Mouse (Mus musculus) thymus, postnatal 0 days (tissue): Measurements from ENCODE around the gene Mrps12. TPM values are rescaled to one million over a fixed set of nuclear protein-coding genes. Genes with fewer than 3 reads are reported as not detected.
"Not testable (repeated sequence)": the region's sequence is repeated elsewhere in the genome, so short reads cannot be mapped to it uniquely, and the experiment has no call there.

Experiments
- DNase-seq: peaks from one replicate; pipeline ENCODE4 v3.0.0-alpha.2; 2015; ENCODE audit warnings: low spot score
- polyA plus RNA-seq: library from polyadenylated mRNA; unstranded; fragments of >200 nt; fragmentation: Nextera tagmentation; extraction: Ambion mirVana; gene quantifications from 2 replicates; pipeline ENCODE4 v1.2.1, GENCODE M21; 2015

Mrps12 gene
- polyA plus RNA-seq, 1 experiment from 2014 or later: 169 TPM

DNA sequence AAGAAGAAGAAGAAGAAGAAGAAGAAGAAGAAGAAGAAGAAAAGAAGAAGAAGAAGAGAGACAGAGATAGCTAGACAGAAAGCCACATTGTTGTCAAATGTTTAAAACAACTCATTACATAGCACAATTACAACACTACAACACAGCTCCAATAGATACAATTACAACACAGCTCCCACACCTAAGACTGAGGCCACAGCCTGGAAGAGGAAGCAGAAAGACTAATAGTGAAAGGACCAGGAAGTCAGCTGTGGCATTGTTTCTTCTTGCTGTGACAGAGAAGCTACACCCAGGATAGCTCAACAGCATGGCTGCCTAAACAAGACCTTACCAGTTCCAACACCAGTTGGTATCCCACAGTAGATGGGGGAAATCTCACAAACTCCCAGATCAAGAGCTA, 32.2 kb downstream of the Mrps12 start:
- DNase-seq: no peak

DNA sequence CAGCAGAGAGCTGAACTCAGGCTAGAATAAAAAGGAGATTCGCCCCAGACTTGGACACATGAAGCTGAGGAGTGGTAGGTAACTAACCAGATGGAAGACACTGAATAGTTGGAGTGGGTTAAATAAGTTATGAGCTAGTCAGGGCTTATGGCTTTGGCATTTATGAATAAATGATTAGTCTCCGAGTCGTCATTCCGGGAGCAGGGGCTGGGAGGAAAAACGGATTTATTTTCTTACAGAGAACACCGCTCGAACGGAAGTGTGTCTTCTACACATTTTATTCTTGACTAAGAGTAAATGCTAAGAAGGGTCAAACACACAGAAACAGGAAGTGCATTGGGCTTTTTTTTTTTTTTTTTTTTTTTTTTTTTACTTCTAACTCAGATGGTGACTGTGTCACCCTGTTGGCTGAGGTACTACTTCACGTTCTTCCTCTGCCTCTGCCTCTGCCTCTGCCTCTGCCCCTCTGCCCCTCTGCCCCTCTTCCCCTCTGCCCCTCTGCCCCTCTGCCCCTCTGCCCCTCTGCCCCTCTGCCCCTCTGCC, 38.9 kb downstream of the Mrps12 start:
- peak; percentile 31 for DNase-seq

DNA sequence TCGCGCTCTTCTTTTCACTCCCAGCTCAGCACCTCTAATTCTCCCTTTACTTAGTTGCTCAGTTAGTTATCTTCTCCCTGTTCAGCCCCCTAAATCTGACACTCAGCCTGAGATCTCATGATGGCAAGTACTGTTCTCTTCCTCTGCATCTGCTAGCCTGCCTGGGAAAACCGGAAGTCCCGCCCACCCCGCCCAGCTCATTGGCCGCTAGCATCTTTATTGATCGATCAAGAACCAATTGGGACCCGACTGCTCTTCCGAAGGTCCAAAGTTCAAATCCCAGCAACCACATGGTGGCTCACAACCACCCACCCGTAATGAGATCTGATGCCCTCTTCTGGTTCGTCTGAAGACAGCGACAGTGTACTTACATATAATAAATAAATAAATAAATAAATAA, 40.3 kb downstream of the Mrps12 start:
- DNase-seq: not testable (repeated sequence)

DNA sequence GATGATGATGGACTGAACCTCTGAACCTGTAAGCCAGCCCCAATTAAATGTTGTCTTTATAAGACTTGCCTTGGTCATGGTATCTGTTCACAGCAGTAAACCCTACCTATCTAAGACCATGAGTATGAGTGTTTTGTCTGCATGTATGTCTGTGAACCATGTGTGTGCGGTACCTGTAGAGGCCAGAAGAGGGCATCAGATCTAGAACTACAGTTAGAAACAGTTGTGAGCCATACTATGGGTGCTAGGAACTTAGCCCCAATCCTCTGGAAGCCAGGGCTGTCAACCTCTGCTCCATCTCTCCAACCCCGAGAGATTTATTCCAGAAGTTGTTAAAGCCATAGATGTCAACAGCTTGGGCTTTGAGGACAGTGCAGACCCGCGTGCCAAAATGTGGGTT, 41.4 kb downstream of the Mrps12 start:
- no peak for DNase-seq

DNA sequence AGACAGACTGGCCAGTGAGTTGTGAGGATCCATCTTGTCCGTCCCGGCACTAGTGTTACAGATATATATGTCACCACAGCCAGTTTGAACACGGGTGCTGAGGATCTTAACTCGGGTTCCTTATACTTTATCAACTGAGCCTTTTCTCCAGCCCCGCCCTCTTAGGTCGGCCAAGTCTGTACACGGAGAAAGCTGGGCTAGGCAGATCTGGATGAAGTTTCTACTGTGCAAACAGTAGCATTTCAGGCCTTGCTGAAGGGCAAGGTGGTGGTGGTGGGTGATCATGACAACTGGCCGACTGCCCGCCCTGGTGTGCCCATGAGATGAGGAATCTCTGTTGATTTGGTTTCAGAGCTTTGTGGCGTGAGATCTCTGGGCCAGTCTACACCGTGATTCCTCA, 44.3 kb downstream of the Mrps12 start:
- DNase-seq: no peak

DNA sequence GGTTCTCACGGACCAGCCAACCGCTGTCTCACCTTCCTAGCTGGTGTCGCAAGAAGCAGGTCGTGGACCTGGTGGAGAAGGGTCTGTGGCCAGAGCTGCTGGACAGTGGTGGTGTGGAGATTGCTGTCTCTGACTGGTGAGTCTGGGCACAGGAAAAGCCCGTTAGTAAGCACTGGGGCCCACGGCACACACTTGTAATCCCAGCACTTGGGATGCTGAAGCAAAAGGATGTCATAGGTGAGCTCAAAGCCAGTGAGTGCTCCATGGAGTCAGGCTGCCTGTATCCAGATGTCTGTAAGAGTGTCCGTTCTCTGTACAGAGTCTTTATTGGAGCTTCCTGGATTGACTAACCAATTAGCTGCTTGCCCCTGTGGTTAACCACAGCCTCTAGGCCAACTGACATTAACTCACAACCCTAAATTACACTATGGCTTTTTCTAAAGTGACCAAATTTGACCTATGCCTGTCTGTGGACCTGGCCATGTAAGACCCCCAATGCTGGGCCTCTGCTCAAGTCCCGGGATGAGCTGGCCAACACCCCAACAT, 46.6 kb downstream of the Mrps12 start:
- DNase-seq: no peak

DNA sequence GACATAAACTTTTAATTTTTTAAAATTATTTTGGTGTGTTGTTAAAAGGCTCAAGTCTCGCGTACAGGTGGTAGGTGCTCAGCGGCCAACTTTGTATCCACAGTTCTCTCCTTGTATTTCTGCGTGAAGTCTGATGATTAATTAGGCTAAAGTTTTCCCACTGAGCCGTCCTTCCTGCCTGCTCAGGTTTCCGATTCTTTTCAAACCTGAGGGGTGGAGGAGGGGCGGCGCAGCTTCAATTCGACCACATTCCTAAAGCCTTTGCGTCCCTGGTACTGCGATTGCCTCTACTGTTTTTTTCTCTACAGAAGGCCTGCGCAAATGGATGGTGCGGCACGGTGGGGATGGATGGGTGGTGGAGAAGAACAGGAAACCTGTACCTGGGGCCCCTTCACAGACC, 47.2 kb downstream of the Mrps12 start:
- DNase-seq: peak; percentile 39

DNA sequence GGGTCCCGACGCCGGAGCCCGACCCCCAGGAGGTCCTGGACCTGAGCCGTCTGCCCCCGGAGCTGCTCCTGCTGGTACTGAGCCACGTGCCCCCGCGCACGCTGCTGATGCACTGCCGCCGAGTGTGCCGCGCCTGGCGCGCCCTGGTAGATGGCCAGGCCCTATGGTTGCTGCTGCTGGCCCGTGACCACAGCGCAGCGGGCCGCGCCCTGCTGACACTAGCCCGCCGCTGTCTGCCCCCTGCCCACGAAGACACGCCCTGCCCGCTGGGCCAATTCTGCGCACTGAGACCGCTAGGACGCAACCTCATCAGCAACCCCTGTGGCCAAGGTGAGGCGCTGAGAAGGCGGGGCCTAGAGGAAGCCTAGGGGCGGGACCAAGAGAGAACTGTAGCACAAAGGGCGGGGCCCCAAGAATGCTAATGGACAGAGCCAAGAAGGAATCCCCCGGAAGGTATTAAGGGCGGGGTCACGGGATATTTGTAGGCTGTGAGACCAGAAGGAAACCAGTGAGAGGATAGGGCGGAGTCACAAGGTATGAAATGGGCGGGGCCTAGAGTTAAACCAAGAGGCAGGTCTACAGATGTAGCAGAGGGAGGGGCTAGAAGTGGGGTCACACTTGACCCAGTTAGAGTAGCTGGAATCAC, 48.2 kb downstream of the Mrps12 start:
- DNase-seq: peak; percentile 97

DNA sequence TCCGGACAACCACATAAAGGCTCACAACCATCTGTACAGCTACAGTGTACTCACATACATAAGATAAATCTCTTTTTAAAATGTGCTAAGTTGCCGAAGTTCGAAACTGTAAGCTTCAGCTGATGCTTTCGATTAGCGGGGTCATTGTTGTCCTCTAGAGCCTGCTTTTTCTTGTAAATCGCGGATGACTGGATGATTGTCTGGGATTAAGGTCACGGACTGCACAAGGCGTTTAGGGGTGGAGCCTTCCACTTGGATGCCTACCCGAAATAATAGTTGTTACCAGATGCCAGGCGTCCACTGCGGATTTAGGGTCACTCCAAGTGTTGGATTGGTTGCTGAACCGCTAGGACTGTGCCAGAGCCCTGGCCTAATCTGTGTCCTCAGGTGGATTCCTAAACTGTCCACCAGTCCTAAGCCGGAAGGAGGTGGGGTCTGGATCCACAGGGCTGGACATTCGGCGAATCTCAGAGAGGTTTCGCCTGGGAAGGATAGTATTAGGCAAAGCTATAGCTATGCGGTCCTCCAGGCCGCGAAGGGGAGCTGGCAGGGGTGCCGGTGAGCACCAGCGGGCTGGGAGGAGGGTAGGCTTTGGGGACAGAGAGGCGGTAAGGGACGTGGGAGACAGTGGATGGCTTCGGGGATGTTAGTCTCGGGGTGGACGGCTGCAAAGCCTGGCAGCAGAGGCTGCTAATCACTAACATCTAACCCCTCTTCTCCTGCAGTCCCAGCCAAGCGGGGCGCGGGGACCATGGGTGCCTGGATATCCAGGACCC, 48.9 kb downstream of the Mrps12 start, which contains the start of gene Fbxo27:
Gene Fbxo27 (plus strand): TSS at position 305 of the 776 bp plus-strand sequence.
- no peak for DNase-seq

DNA sequence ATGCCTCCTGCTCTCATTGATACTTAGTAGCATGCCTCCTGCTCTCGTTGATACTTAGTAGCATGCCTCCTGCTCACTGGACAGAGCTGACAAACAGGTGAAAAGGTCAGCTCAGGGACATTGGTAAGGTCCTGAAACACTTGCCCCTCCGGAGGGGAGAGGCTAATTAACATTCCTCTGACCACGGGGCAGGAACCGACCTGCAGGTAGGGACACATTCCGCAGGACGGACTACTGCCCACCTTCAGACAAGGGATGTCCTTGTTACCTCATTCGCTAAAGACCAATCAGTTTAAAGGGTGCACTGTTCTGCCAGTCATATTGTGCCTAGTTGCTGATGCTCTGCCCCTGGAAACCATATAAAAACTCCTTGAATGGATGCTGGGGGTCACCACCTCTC, 50.5 kb downstream of the Mrps12 start:
- no peak for DNase-seq

Other genes starting within 250 kb of the Mrps12 start
- 0.30 TPM in 1 of 2 replicates, not detected in the other for gene Ifnl2, start 231.4 kb downstream of the Mrps12 start, polyA plus RNA-seq
- gene Ifnl3, start 219.0 kb downstream of the Mrps12 start, polyA plus RNA-seq: 0.26 and 0.34 TPM in 2 replicates
- 0.27 and 1.1 TPM in 2 replicates for gene Sycn, start 200.9 kb downstream of the Mrps12 start, polyA plus RNA-seq
- gene Nccrp1, start 194.6 kb downstream of the Mrps12 start, polyA plus RNA-seq: 0.27 and 0.64 TPM in 2 replicates
- 10.5 and 10.9 TPM in 2 replicates for gene Samd4b, start 143.7 kb downstream of the Mrps12 start, polyA plus RNA-seq
- gene Pak4, start 143.6 kb downstream of the Mrps12 start, polyA plus RNA-seq: 15.4 and 20.3 TPM in 2 replicates
- 0.06 and 0.07 TPM in 2 replicates for gene Acp7, start 110.5 kb downstream of the Mrps12 start, polyA plus RNA-seq
- 15.7 and 16.3 TPM in 2 replicates for gene Fbxo27, start 49.0 kb downstream of the Mrps12 start, polyA plus RNA-seq
- 3.8 and 6.3 TPM in 2 replicates for gene Fbxo17, start 25.0 kb downstream of the Mrps12 start, polyA plus RNA-seq
- 22.5 and 25.3 TPM in 2 replicates for gene Sars2, start 172 bp upstream of the Mrps12 start, polyA plus RNA-seq
- gene Ccer2, start 14.4 kb upstream of the Mrps12 start, polyA plus RNA-seq: 0.26 and 0.45 TPM in 2 replicates
- 57.2 and 63.9 TPM in 2 replicates for gene Sirt2, start 24.9 kb upstream of the Mrps12 start, polyA plus RNA-seq
- 70.0 and 74.9 TPM in 2 replicates for gene Nfkbib, start 25.7 kb upstream of the Mrps12 start, polyA plus RNA-seq
- 75.9 and 105 TPM in 2 replicates for gene Rinl, start 47.1 kb upstream of the Mrps12 start, polyA plus RNA-seq
- 285 and 358 TPM in 2 replicates for gene Hnrnpl, start 66.7 kb upstream of the Mrps12 start, polyA plus RNA-seq
- 167 and 184 TPM in 2 replicates for gene Ech1, start 83.4 kb upstream of the Mrps12 start, polyA plus RNA-seq
- gene Lgals4, start 92.0 kb upstream of the Mrps12 start, polyA plus RNA-seq: 10.1 and 12.0 TPM in 2 replicates
- 0.99 and 1.1 TPM in 2 replicates for gene Lgals7, start 122.0 kb upstream of the Mrps12 start, polyA plus RNA-seq
- 0.23 and 0.53 TPM in 2 replicates for gene Capn12, start 139.6 kb upstream of the Mrps12 start, polyA plus RNA-seq
- 133 and 138 TPM in 2 replicates for gene Actn4, start 220.5 kb upstream of the Mrps12 start, polyA plus RNA-seq
- gene Eif3k, start 240.0 kb upstream of the Mrps12 start, polyA plus RNA-seq: 497 and 515 TPM in 2 replicates
- gene Map4k1, start 240.2 kb upstream of the Mrps12 start, polyA plus RNA-seq: 76.3 and 78.2 TPM in 2 replicates